Mouse (Mus musculus) liver, embryonic 14.5 days (tissue): Measurements from ENCODE around the gene Hoxc10.

Source experiments
- CTCF ChIP-seq: IDR thresholded peaks from 2 replicates; pipeline ENCODE4 v1.5.1; 2016; ENCODE audit warnings: antibody characterized with exemption, low read depth, control low read depth
- EP300 ChIP-seq: IDR thresholded peaks from 2 replicates; pipeline ENCODE4 v1.6.1; 2016; ENCODE audit warnings: antibody characterized with exemption, low read depth

- TF ChIP-seq CTCF (no peak), EP300 (no peak)
Measured at GRCm38 (mm10) chr15:102965003-102965891, 1.3 kb upstream of the Hoxc10 start.
